In the genomic region with DNA sequence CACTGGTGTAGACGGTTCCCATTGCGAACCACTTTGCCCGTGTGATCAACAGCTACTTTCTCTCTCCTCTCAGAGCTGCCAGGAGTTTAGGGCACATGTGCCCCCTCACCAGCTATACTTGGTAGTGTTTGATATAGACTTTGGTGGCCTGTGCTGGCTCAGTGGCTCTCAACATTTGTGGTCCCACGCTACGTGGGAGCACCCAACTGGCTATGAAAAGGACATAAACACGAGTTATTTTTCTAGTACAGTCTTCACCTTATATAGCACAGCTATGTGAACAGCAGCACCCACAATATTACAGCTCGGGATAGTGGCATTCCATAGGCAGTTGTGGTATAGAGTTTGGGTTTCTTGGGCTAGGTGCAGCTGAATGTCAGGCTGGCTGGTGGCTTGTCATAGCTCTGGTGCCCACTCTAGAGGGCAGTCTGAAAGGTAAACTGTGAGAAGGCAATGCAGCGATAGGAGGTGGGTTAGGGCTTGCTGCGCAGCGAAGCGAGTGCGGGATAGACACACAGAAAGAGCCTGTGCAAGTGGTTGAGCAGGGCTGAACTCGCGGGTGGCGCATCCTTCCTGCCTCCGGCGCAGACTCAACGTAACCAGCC, we compare ENCODE assay signal across 12 mouse cellular contexts. TPM values are rescaled to one million over a fixed set of nuclear protein-coding genes. Genes with fewer than 3 reads are reported as not detected.
DNase-seq lines count a peak whose midpoint lies in the region; ATAC-seq and TF ChIP-seq lines count a peak whose summit lies in the region.
"Had no signal": no experiment of that assay in that cellular context is flagged by ENCODE, and none has a peak within 500 bp of the region (broad histone marks: within the 10 kb centered on the region; RNA-seq: fewer than 3 reads in every experiment).

No protein-coding gene starts in this region.

- no peaks in the 10 kb centered on the region for H3K9me3 ChIP-seq in forebrain, embryonic 11.5 days (ENCODE audit: control insufficient read depth, low read length)
- H3K9me3 ChIP-seq in forebrain, embryonic 14.5 days (replicated peaks; ENCODE audit: control insufficient read depth, low read length) = no peaks in the 10 kb centered on the region
- no peaks in the 10 kb centered on the region for H3K9me3 ChIP-seq in kidney, postnatal 0 days (replicated peaks; ENCODE audit: low read length)
- H3K9me3 ChIP-seq in intestine, embryonic 15.5 days = no peaks in the 10 kb centered on the region
- H3K9me3 ChIP-seq in neural tube, embryonic 12.5 days = no peaks in the 10 kb centered on the region

- no peak for DNase-seq in forebrain, embryonic 11.5 days (ENCODE audit: low spot score)
- DNase-seq in forebrain, embryonic 14.5 days (ENCODE audit: low spot score) = no peak
- no peak for DNase-seq in kidney, postnatal 0 days (ENCODE audit: low spot score)
- DNase-seq in kidney, postnatal 25 days = no peak
- DNase-seq in cerebellum, adult 2 months = no peak
- DNase-seq in embryo, embryonic 10.5 days (ENCODE audit: low spot score) = no peak
- DNase-seq: adrenal gland, postnatal 36 days; gastrocnemius, postnatal 25 days; liver had no signal

- WGBS in forebrain, embryonic 11.5 days = 15% methylated on average over 18 of the region's 18 CpGs
- 31% methylated on average over 18 of the region's 18 CpGs for WGBS in forebrain, embryonic 14.5 days
- WGBS in kidney, postnatal 0 days = 17% methylated on average over 18 of the region's 18 CpGs
- 21% methylated on average over 18 of the region's 18 CpGs for WGBS in intestine, embryonic 15.5 days
- 23% methylated on average over 18 of the region's 18 CpGs for WGBS in neural tube, embryonic 12.5 days
- 56% methylated on average over 18 of the region's 18 CpGs for WGBS in cerebellum, adult 2 months

- H3K4me2 ChIP-seq in forebrain, embryonic 11.5 days (ENCODE audit: low read depth, low read length, severe bottlenecking) = peak overlapping the region; percentile 9; the same call in 1 of the 2 replicates
- no peak overlapping the region for H3K4me2 ChIP-seq in forebrain, embryonic 14.5 days (ENCODE audit: low read length)
- H3K4me2 ChIP-seq in kidney, postnatal 0 days (ENCODE audit: low read length) = peak overlapping the region; percentile 30
- H3K4me2 ChIP-seq in intestine, embryonic 15.5 days (replicated peaks) = 0 out of 2 replicates have a peak overlapping the region, but pooled peaks have one; percentile 38
- H3K4me2 ChIP-seq in neural tube, embryonic 12.5 days (replicated peaks) = peak overlapping the region; percentile 41

- peak overlapping the region; percentile 24 for H3K9ac ChIP-seq in forebrain, embryonic 11.5 days (ENCODE audit: low read length)
- H3K9ac ChIP-seq in forebrain, embryonic 14.5 days (ENCODE audit: low read length) = no peak overlapping the region; the same call in 1 of the 2 replicates
- no peak overlapping the region for H3K9ac ChIP-seq in kidney, postnatal 0 days (ENCODE audit: low read depth, low read length)
- H3K9ac ChIP-seq in intestine, embryonic 15.5 days = no peak overlapping the region
- H3K9ac ChIP-seq in neural tube, embryonic 12.5 days = no peak overlapping the region

- no peaks in the 10 kb centered on the region for H3K36me3 ChIP-seq in forebrain, embryonic 11.5 days (ENCODE audit: control insufficient read depth, insufficient read depth, low read length)
- H3K36me3 ChIP-seq in forebrain, embryonic 14.5 days (ENCODE audit: control insufficient read depth, insufficient read depth, low read length) = no peaks in the 10 kb centered on the region
- H3K36me3 ChIP-seq in kidney, postnatal 0 days (ENCODE audit: insufficient read depth, low read length) = no peaks in the 10 kb centered on the region
- no peaks in the 10 kb centered on the region for H3K36me3 ChIP-seq in intestine, embryonic 15.5 days
- H3K36me3 ChIP-seq in neural tube, embryonic 12.5 days = no peaks in the 10 kb centered on the region

- H3K27me3 ChIP-seq in forebrain, embryonic 11.5 days (ENCODE audit: control insufficient read depth, insufficient read depth, low read length) = peaks cover 5% of the 10 kb centered on the region; the same call in 1 of the 2 replicates
- no peaks in the 10 kb centered on the region for H3K27me3 ChIP-seq in forebrain, embryonic 14.5 days (replicated peaks; ENCODE audit: control insufficient read depth, insufficient read depth, low read length)
- H3K27me3 ChIP-seq in kidney, postnatal 0 days (ENCODE audit: insufficient read depth, low read length) = peaks cover 23% of the 10 kb centered on the region
- H3K27me3 ChIP-seq in intestine, embryonic 15.5 days (replicated peaks) = peaks cover 45% of the 10 kb centered on the region
- H3K27me3 ChIP-seq in neural tube, embryonic 12.5 days (replicated peaks) = peaks cover 34% of the 10 kb centered on the region
- no peaks in the 10 kb centered on the region for H3K27me3 ChIP-seq in cerebellum, adult 2 months (ENCODE audit: control insufficient read depth, insufficient read depth, low read length)
- H3K27me3 ChIP-seq: Patski had no signal

- TF ChIP-seq CTCF in kidney, postnatal 0 days (IDR thresholded peaks at IDR 0.05; ENCODE audit: low read depth) = no peak; the same call in 1 of the 2 replicates
- no peak for TF ChIP-seq CTCF in cerebellum, adult 2 months (IDR thresholded peaks at IDR 0.05; ENCODE audit: borderline replicate concordance, insufficient read depth, low read depth, low read length)

- no peak for TF ChIP-seq POLR2A in cerebellum, adult 2 months (IDR thresholded peaks at IDR 0.05; ENCODE audit: borderline replicate concordance, insufficient read depth, low read length)

- H3K4me3 ChIP-seq in forebrain, embryonic 11.5 days (ENCODE audit: low read depth, low read length) = no peak overlapping the region
- no peak overlapping the region for H3K4me3 ChIP-seq in forebrain, embryonic 14.5 days (ENCODE audit: low read depth, low read length)
- 0 out of 2 replicates have a peak overlapping the region, but pooled peaks have one; percentile 8 for H3K4me3 ChIP-seq in kidney, postnatal 0 days (replicated peaks; ENCODE audit: low read depth, low read length)
- no peak overlapping the region for H3K4me3 ChIP-seq in intestine, embryonic 15.5 days (replicated peaks)
- no peak overlapping the region for H3K4me3 ChIP-seq in neural tube, embryonic 12.5 days
- H3K4me3 ChIP-seq in cerebellum, adult 2 months (replicated peaks; ENCODE audit: insufficient read depth, low read depth, low read length) = no peak overlapping the region

- no peak overlapping the region for H3K27ac ChIP-seq in forebrain, embryonic 11.5 days (ENCODE audit: low read depth, low read length)
- H3K27ac ChIP-seq in forebrain, embryonic 14.5 days (ENCODE audit: low read depth, low read length) = no peak overlapping the region
- no peak overlapping the region for H3K27ac ChIP-seq in kidney, postnatal 0 days
- no peak overlapping the region for H3K27ac ChIP-seq in intestine, embryonic 15.5 days
- no peak overlapping the region for H3K27ac ChIP-seq in neural tube, embryonic 12.5 days
- no peak overlapping the region for H3K27ac ChIP-seq in cerebellum, adult 2 months (ENCODE audit: insufficient read depth, low read length)

- ATAC-seq in forebrain, embryonic 11.5 days (replicated peaks; ENCODE audit: low FRiP score) = no peak
- ATAC-seq in forebrain, embryonic 14.5 days = no peak
- no peak for ATAC-seq in kidney, postnatal 0 days (replicated peaks; ENCODE audit: low FRiP score, low read depth)
- ATAC-seq in intestine, embryonic 15.5 days = no peak
- no peak for ATAC-seq in neural tube, embryonic 12.5 days (ENCODE audit: low FRiP score, low read depth)
- ATAC-seq: Patski had no signal

- peaks cover 42% of the 10 kb centered on the region for H3K4me1 ChIP-seq in forebrain, embryonic 11.5 days (replicated peaks; ENCODE audit: control insufficient read depth, insufficient read depth, low read length)
- peaks cover 33% of the 10 kb centered on the region for H3K4me1 ChIP-seq in forebrain, embryonic 14.5 days (ENCODE audit: control insufficient read depth, insufficient read depth, low read length)
- peaks cover 6% of the 10 kb centered on the region; the same call in 1 of the 2 replicates for H3K4me1 ChIP-seq in kidney, postnatal 0 days (replicated peaks; ENCODE audit: insufficient read depth, low read length)
- H3K4me1 ChIP-seq in intestine, embryonic 15.5 days (replicated peaks) = peaks cover 5% of the 10 kb centered on the region
- peaks cover 45% of the 10 kb centered on the region for H3K4me1 ChIP-seq in neural tube, embryonic 12.5 days
- H3K4me1 ChIP-seq in cerebellum, adult 2 months (ENCODE audit: control insufficient read depth, insufficient read depth, low read length) = 0 out of 2 replicates have a peak, but pooled peaks cover 3% of the 10 kb centered on the region

RNA-seq across cellular contexts. Expression of a gene that starts 11.9 kb away (rescaled TPM):
- polyA plus RNA-seq in forebrain, embryonic 11.5 days (2014; fragmentation: Nextera tagmentation; extraction: Ambion mirVana) = 2.5 and 3.0 TPM in 2 replicates
- polyA plus RNA-seq in forebrain, embryonic 14.5 days (2014; fragmentation: Nextera tagmentation; extraction: Ambion mirVana) = 1.0 and 1.4 TPM in 2 replicates
- 0.37 and 0.43 TPM in 2 replicates for polyA plus RNA-seq in kidney, postnatal 0 days (2015; fragmentation: Nextera tagmentation; extraction: Ambion mirVana)
- polyA plus RNA-seq in intestine, embryonic 15.5 days (2015; fragmentation: Nextera tagmentation; extraction: Ambion mirVana) = 0.55 and 0.69 TPM in 2 replicates
- 2.1 and 2.3 TPM in 2 replicates for polyA plus RNA-seq in neural tube, embryonic 12.5 days (2016; fragmentation: Nextera tagmentation; extraction: Ambion mirVana)
- polyA plus RNA-seq in cerebellum, adult 2 months (2012; rRNA removed) = 4.4 and 4.8 TPM in 2 replicates

RNA-seq across cellular contexts. Expression of a gene that starts 16.3 kb away (rescaled TPM):
- polyA plus RNA-seq in forebrain, embryonic 11.5 days (2014; fragmentation: Nextera tagmentation; extraction: Ambion mirVana) = 16.3 and 18.4 TPM in 2 replicates
- 10.9 and 14.3 TPM in 2 replicates for polyA plus RNA-seq in forebrain, embryonic 14.5 days (2014; fragmentation: Nextera tagmentation; extraction: Ambion mirVana)
- polyA plus RNA-seq in kidney, postnatal 0 days (2015; fragmentation: Nextera tagmentation; extraction: Ambion mirVana) = 5.2 and 5.9 TPM in 2 replicates
- polyA plus RNA-seq in intestine, embryonic 15.5 days (2015; fragmentation: Nextera tagmentation; extraction: Ambion mirVana) = 5.3 and 5.4 TPM in 2 replicates
- 12.7 and 19.0 TPM in 2 replicates for polyA plus RNA-seq in neural tube, embryonic 12.5 days (2016; fragmentation: Nextera tagmentation; extraction: Ambion mirVana)
- 88.8 and 93.7 TPM in 2 replicates for polyA plus RNA-seq in cerebellum, adult 2 months (2012; rRNA removed)

RNA-seq across cellular contexts. Expression of a gene that starts 42.7 kb away (rescaled TPM):
- 18.0 and 18.8 TPM in 2 replicates for polyA plus RNA-seq in forebrain, embryonic 11.5 days (2014; fragmentation: Nextera tagmentation; extraction: Ambion mirVana)
- polyA plus RNA-seq in forebrain, embryonic 14.5 days (2014; fragmentation: Nextera tagmentation; extraction: Ambion mirVana) = 13.6 and 14.5 TPM in 2 replicates
- 7.2 and 7.7 TPM in 2 replicates for polyA plus RNA-seq in kidney, postnatal 0 days (2015; fragmentation: Nextera tagmentation; extraction: Ambion mirVana)
- polyA plus RNA-seq in intestine, embryonic 15.5 days (2015; fragmentation: Nextera tagmentation; extraction: Ambion mirVana) = 8.7 and 9.3 TPM in 2 replicates
- polyA plus RNA-seq in neural tube, embryonic 12.5 days (2016; fragmentation: Nextera tagmentation; extraction: Ambion mirVana) = 14.5 and 20.4 TPM in 2 replicates
- polyA plus RNA-seq in cerebellum, adult 2 months (2012; rRNA removed) = 75.0 and 78.6 TPM in 2 replicates

RNA-seq across cellular contexts. Expression of a gene that starts 52.8 kb away (rescaled TPM):
- polyA plus RNA-seq in forebrain, embryonic 11.5 days (2014; fragmentation: Nextera tagmentation; extraction: Ambion mirVana) = 90.3 and 92.5 TPM in 2 replicates
- polyA plus RNA-seq in forebrain, embryonic 14.5 days (2014; fragmentation: Nextera tagmentation; extraction: Ambion mirVana) = 52.2 and 57.1 TPM in 2 replicates
- polyA plus RNA-seq in kidney, postnatal 0 days (2015; fragmentation: Nextera tagmentation; extraction: Ambion mirVana) = 39.0 and 42.0 TPM in 2 replicates
- polyA plus RNA-seq in intestine, embryonic 15.5 days (2015; fragmentation: Nextera tagmentation; extraction: Ambion mirVana) = 63.7 and 67.0 TPM in 2 replicates
- 108 and 122 TPM in 2 replicates for polyA plus RNA-seq in neural tube, embryonic 12.5 days (2016; fragmentation: Nextera tagmentation; extraction: Ambion mirVana)
- polyA plus RNA-seq in cerebellum, adult 2 months (2012; rRNA removed) = 89.7 and 93.9 TPM in 2 replicates
